Mouse (Mus musculus): ENCODE results near the gene Acap3.

DNA sequence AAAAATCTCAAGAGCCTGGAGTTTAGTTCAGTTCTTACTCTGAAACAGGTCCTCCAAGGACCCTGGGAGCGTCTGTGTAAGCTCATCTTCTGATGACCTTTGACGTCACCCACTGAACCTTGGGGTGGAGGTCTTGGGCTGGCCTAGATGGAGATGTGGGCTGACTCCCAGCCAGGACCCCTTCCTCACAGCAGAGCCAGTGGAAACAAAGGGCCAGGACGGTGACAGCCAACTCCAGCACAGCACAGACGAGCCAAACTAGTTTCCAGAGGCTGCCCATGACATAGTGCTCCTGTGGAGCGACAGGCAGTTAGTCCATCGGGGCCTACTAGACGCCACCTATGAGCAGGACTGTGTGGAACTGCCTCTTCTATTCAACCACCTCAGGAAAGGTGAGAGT, 16.7 kb downstream of the Acap3 start:
- TF ChIP-seq EP300 (IDR thresholded peaks at IDR 0.05; ENCODE audit: low read depth), result no peak
- no peak for TF ChIP-seq CTCF (IDR thresholded peaks at IDR 0.05; ENCODE audit: low read depth)

Data from heart, postnatal 0 days (tissue).